Mouse (Mus musculus) lung, postnatal 0 days (tissue): ENCODE results near the gene Ntrk2. TPM values are rescaled to one million over a fixed set of nuclear protein-coding genes. Genes with fewer than 3 reads are reported as not detected.

ENCODE experiments used
- ATAC-seq: fragments of 200-750 bp; cut with Nextera tagmentation; 2 replicates; pipeline ENCODE4 v1.8.0; 2017; ENCODE audit warnings: moderate library complexity
- DNase-seq: peaks from one replicate; pipeline ENCODE4 v3.0.0-alpha.2; 2016; ENCODE audit warnings: low spot score
- H3K27ac ChIP-seq: fragments of 300-500 bp; sonication (generic); 2 replicates; pipeline ENCODE4 v1.5.1; 2014; ENCODE audit warnings: antibody characterized with exemption, mild to moderate bottlenecking, low read length, mixed read lengths
- H3K27me3 ChIP-seq: fragments of 300-500 bp; sonication (generic); replicated peaks from 2 replicates; pipeline ENCODE4 v1.6.1; 2014; ENCODE audit warnings: low read length, mixed read lengths; ENCODE audit not compliant: insufficient read depth
- H3K36me3 ChIP-seq: fragments of 300-500 bp; sonication (generic); 2 replicates; pipeline ENCODE4 v1.6.1; 2014; ENCODE audit warnings: low read length, mixed read lengths; ENCODE audit not compliant: insufficient read depth
- H3K4me1 ChIP-seq: fragments of 300-500 bp; sonication (generic); 2 replicates; pipeline ENCODE4 v1.6.1; 2014; ENCODE audit warnings: antibody characterized with exemption, low read depth, low read length, mixed read lengths; ENCODE audit not compliant: insufficient read depth
- H3K4me2 ChIP-seq: fragments of 300-500 bp; sonication (generic); replicated peaks from 2 replicates; pipeline ENCODE4 v1.6.1; 2014; ENCODE audit warnings: low read depth, mild to moderate bottlenecking, low read length, moderate library complexity, mixed read lengths
- H3K4me3 ChIP-seq: fragments of 300-500 bp; sonication (generic); 2 replicates; pipeline ENCODE4 v1.5.1; 2014; ENCODE audit warnings: low read depth, low read length
- H3K9ac ChIP-seq: fragments of 300-500 bp; sonication (generic); replicated peaks from 2 replicates; pipeline ENCODE4 v1.6.1; 2014; ENCODE audit warnings: low read depth, mild to moderate bottlenecking
- H3K9me3 ChIP-seq: fragments of 300-500 bp; sonication (generic); 2 replicates; pipeline ENCODE4 v1.6.1; 2016; ENCODE audit warnings: low read length, mixed read lengths
- CTCF ChIP-seq: IDR thresholded peaks from 2 replicates; pipeline ENCODE4 v1.5.1; 2016; ENCODE audit warnings: antibody characterized with exemption, mild to moderate bottlenecking
- EP300 ChIP-seq: IDR thresholded peaks from 2 replicates; pipeline ENCODE4 v1.6.1; 2016; ENCODE audit warnings: antibody characterized with exemption, mild to moderate bottlenecking, control low read depth
- WGBS: fragments of 180-500 bp; shearing (Covaris S2); extraction: QIAGEN DNeasy Blood & Tissue Kit; methylation state at CpG from one replicate; pipeline ENCODE4 v1.1.7; 2014; 5-methylcytosine and 5-hydroxymethylcytosine counted together
- polyA plus RNA-seq: library from polyadenylated mRNA; unstranded; fragments of >200 nt; fragmentation: Nextera tagmentation; extraction: Ambion mirVana; gene quantifications from 2 replicates; pipeline ENCODE4 v1.2.1, GENCODE M21; 2015

Gene Ntrk2
- polyA plus RNA-seq, 1 experiment from 2014 or later: 2.9 TPM

DNA sequence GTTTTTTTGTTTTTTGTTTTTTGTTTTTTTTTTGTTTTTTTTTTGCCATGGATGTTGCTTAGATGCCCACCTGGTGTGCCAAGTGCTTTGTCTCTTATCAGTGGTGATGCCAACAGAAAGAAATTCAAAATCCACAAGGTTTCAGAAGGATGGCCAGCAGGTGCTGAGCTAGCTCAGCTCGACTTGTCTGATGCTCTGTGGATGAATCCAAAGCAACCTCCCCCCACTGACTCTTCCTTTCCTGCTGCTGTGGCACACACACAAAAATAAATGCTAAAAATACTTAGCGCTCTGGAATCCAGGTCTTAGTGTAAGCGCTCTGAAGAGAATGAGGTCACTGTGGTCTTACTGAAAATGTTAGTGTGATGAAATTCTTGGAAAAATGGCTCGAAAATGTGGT is 28.4 kb downstream of the Ntrk2 start:
- no peak for ATAC-seq
- Histone ChIP-seq H3K27me3 (no peaks in the 10 kb centered on the region), H3K4me2 (no peak overlapping the region), H3K27ac (no peak overlapping the region), H3K9ac (no peak overlapping the region), H3K9me3 (no peaks in the 10 kb centered on the region), H3K4me1 (no peaks in the 10 kb centered on the region), H3K36me3 (no peaks in the 10 kb centered on the region), H3K4me3 (no peak overlapping the region)
- no peak for TF ChIP-seq EP300
- TF ChIP-seq CTCF: no peak
- 57% methylated on average over 4 of the region's 4 CpGs for WGBS
- DNase-seq: peak; percentile 36

DNA sequence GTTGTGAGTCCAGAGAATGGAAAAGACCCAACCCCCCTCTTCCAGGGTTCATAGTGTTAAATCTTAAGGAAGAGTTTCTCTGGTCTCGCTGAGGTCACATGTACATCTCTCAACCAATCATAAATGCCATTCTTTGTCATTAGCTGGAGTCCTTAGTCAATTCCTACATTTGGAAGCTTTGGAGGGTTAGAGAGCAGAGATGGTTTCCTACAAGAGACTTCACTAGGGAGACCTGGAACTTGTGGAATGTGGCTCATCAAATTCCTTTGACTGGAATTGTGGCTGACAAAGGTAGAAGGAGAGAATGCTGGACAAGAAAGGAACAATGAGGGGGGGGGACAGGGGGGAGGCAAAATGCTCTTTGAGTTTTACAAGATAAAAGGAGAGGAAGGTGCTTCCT is 30.5 kb downstream of the Ntrk2 start:
- WGBS: 80% methylated on average over 1 of the region's 1 CpGs
- Histone ChIP-seq H3K36me3 (no peaks in the 10 kb centered on the region), H3K4me2 (no peak overlapping the region), H3K27ac (no peak overlapping the region), H3K4me3 (no peak overlapping the region), H3K9me3 (no peaks in the 10 kb centered on the region), H3K4me1 (no peaks in the 10 kb centered on the region), H3K9ac (no peak overlapping the region), H3K27me3 (no peaks in the 10 kb centered on the region)
- TF ChIP-seq CTCF (no peak), EP300 (no peak)
- ATAC-seq (no peak), DNase-seq (no peak)

DNA sequence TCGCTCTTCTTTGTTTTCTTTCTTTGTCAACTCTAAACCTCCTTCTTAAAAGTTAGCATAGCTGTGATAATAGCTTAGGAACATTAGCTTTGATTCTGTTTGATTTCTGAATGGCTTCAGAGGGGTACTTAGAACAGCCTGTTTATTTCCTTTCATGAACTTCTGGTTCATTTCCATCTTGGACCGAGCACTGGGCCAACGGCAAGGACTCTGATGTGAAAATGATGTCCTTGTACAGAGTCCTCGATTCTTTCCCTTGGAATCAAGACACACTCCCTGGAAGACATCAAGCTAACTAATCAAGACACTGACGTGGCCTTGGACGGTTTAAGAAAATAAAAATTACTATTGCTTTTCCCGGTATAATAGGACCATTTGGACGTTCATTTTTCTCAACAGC is 31.7 kb downstream of the Ntrk2 start:
- ATAC-seq: no peak
- Histone ChIP-seq H3K27me3 (no peaks in the 10 kb centered on the region), H3K9ac (no peak overlapping the region), H3K4me2 (no peak overlapping the region), H3K36me3 (no peaks in the 10 kb centered on the region), H3K4me3 (no peak overlapping the region), H3K4me1 (no peaks in the 10 kb centered on the region), H3K27ac (no peak overlapping the region), H3K9me3 (no peaks in the 10 kb centered on the region)
- no peak for DNase-seq
- whole genome bisulfite sequencing: 80% methylated on average over 8 of the region's 8 CpGs
- no peak for TF ChIP-seq CTCF
- TF ChIP-seq EP300: no peak

- ATAC-seq: peak; percentile 53
- TF ChIP-seq CTCF (no peak), EP300 (no peak)
- WGBS: 22% methylated on average over 7 of the region's 7 CpGs
- Histone ChIP-seq H3K4me2 (no peak overlapping the region), H3K9ac (no peak overlapping the region), H3K4me3 (no peak overlapping the region), H3K36me3 (no peaks in the 10 kb centered on the region), H3K27me3 (no peaks in the 10 kb centered on the region), H3K27ac (no peak overlapping the region), H3K4me1 (no peaks in the 10 kb centered on the region), H3K9me3 (no peaks in the 10 kb centered on the region)
- DNase-seq: peak; percentile 33
These were observed 34.5 kb downstream of the Ntrk2 start for GRCm38 (mm10) chr13:58840731-58841359.

DNA sequence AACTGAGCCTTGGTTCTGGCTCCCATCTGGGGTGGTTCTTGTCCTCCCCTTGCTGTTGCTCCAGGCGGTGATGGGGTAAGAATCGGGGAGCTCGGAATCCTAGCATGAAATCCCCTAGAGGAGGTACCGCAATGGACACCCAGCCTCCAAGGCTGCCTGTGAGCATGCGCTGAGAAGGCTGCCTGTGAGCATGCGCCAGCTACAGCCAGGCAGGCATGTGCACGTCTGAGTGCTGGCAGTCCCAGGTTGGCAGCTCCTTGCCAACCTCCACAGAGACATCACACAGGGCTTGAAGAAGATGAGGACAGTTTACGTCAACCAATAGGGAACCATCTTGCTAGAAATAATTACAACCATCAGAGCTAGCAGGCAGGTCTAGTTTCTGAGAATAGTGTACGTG is 37.5 kb downstream of the Ntrk2 start:
- Histone ChIP-seq H3K4me3 (no peak overlapping the region), H3K4me1 (no peaks in the 10 kb centered on the region), H3K36me3 (no peaks in the 10 kb centered on the region), H3K27me3 (no peaks in the 10 kb centered on the region), H3K9me3 (peaks cover 3% of the 10 kb centered on the region), H3K27ac (no peak overlapping the region), H3K4me2 (no peak overlapping the region), H3K9ac (no peak overlapping the region)
- 84% methylated on average over 9 of the region's 9 CpGs for WGBS
- ATAC-seq: no peak
- TF ChIP-seq CTCF: no peak
- TF ChIP-seq EP300: no peak
- no peak for DNase-seq

DNA sequence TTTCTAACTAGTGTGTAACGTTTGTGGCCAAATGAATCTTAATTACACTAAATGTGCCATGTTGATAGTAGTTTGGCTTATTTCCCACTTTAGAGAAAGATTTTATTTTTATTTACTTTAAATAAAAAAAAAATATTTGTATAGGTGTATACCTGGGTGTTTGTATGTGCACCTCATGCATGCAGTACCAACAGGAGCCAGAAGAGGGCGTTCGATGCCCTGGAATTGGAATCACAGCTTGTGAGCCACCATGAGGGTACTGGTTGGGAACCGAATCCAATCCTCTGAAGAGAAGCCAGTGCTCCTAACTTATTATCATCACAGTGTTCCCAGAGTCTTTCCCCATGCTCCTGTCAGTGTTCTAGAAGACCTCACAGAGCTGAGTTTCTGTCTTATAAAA is 42.2 kb downstream of the Ntrk2 start:
- Histone ChIP-seq H3K27ac (no peak overlapping the region), H3K9me3 (peaks cover 3% of the 10 kb centered on the region), H3K4me3 (no peak overlapping the region), H3K4me1 (no peaks in the 10 kb centered on the region), H3K36me3 (no peaks in the 10 kb centered on the region), H3K27me3 (no peaks in the 10 kb centered on the region), H3K4me2 (no peak overlapping the region), H3K9ac (no peak overlapping the region)
- ATAC-seq (no peak), DNase-seq (no peak)
- TF ChIP-seq CTCF (peak; percentile 31), EP300 (no peak)
- 88% methylated on average over 4 of the region's 4 CpGs for WGBS

DNA sequence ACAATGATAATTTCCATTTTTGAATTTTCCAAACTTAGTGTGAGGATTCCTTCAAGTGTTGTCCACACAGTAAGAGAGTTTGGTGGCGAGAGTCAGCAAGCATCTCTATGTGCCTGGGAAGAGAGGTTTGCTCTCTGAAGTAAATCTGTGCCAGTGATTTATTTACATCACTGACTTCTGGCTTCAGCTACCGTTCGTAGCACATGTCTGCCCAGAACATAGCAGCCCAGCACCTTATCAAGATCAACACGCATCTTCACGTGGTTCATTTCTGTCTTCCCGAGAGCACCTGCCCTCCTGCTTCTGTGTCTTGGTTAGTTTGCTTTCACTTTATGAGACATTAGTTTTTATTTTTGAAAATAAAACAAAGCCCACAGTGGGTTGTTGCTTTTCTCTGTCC is 47.3 kb downstream of the Ntrk2 start:
- TF ChIP-seq EP300 (no peak), CTCF (no peak)
- 60% methylated on average over 6 of the region's 6 CpGs for WGBS
- H3K4me2 ChIP-seq: no peak overlapping the region

More for the DNA sequence above, 47.3 kb downstream of the Ntrk2 start:
- Histone ChIP-seq H3K9me3 (peaks cover 2% of the 10 kb centered on the region), H3K4me3 (no peak overlapping the region), H3K36me3 (no peaks in the 10 kb centered on the region), H3K9ac (no peak overlapping the region), H3K4me1 (no peaks in the 10 kb centered on the region), H3K27me3 (no peaks in the 10 kb centered on the region), H3K27ac (no peak overlapping the region)
- DNase-seq: no peak
- ATAC-seq: no peak
